Mouse (Mus musculus) ES-Bruce4 (cell line): ENCODE data around the gene Otogl.

Source experiments
- CTCF ChIP-seq: IDR thresholded peaks from one replicate; pipeline ENCODE4 v1.8.1; 2011; ENCODE audit warnings: low read depth, low read length
- EP300 ChIP-seq: IDR thresholded peaks from 2 replicates; pipeline ENCODE4 v1.6.1; 2011; ENCODE audit warnings: low read depth, low read length; ENCODE audit not compliant: insufficient read depth
- POLR2A ChIP-seq: IDR thresholded peaks from one replicate; pipeline ENCODE4 v1.8.1; 2011; ENCODE audit warnings: low read length; ENCODE audit not compliant: insufficient read depth

DNA sequence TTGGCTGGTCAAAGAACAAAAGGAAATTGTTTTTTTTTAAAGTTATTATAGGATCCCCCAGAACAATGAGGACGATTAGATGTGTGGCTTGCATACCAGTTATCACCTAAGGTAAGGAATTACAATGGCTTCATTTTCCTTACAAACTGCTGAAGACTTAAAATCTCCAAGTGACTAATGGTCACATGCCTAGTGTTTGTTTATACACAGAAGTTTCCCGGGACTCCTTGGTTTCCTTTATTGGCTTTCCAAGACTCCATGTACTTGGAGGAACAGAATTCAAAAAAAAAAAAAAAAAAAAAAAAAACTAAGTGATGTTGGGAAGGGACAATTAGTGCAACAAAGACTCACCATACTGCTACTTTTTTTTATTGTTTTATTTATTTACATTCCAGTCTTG is 11.9 kb upstream of the Otogl start:
- TF ChIP-seq POLR2A (no peak), EP300 (no peak), CTCF (no peak)
